Mouse (Mus musculus) frontal cortex, postnatal 36 days (tissue): ENCODE results near the gene Rgcc.
A peak's percentile ranks its signal among the peaks of the same experiment; 100 is the strongest.

Source experiments
- DNase-seq, 2 experiments: peaks; one replicate each; pipeline ENCODE4 v3.0.0; 2022; ENCODE audit warnings: low spot score in 2 of 2

The Rgcc gene

DNA sequence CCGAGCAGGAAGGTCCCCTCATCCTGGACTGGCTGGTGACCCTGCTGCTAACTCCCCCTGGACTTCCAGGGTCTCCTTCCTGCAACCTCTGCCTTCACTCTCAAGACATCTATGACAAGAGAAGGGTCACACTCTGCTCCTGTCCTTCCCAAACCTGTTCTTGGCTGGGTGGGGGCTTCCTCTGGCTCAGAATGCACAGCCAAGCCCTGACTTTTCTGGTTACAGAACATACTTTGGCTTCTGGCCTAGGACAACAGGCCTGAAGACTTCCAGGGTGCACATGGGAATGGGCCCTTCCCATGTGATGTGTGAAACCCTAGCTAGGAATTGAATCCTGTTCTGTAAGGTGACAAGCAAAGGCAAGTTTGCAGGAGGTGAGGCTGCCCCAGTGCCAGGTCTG is 22.0 kb downstream of the Rgcc start:
- DNase-seq = no peak

DNA sequence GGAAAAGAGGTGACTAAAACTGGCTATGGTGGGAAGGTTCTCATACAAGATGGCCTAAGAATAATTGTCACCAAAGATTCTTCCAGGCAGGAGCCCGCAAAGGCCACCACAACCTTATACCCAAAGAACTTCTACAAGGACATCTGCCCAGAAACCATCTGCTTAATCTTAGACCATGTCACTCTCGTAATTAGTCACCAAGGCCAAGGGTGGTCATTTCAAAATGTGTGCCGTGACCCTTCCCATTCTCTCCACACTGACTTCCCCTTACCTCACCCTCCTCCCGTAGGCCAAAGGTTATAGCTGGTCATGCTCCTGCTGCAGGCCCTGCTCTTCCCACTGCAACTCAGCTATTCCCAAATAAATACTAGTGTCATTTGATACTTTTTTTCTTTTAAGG is 22.5 kb downstream of the Rgcc start:
- DNase-seq = no peak

DNA sequence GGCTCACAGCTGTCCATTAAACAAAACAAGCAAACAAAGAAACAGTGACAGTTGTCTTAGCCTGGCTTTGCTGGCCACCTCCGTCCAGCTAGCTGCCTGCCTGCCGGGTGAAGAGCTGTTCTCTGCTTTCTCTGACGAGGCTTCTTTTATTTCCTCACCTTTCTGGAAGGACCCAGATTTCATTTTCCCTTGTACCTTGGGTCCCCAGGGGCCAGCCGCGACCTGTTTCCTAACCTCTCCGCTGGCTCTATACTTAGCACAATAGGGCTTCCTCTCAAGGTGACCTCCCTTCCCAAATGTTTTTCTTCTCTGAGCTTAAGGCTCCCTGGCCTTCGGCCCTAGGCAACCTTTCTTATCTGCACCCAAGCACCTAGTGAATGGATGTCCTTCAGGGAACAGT is 23.5 kb downstream of the Rgcc start:
- no peak for DNase-seq

DNA sequence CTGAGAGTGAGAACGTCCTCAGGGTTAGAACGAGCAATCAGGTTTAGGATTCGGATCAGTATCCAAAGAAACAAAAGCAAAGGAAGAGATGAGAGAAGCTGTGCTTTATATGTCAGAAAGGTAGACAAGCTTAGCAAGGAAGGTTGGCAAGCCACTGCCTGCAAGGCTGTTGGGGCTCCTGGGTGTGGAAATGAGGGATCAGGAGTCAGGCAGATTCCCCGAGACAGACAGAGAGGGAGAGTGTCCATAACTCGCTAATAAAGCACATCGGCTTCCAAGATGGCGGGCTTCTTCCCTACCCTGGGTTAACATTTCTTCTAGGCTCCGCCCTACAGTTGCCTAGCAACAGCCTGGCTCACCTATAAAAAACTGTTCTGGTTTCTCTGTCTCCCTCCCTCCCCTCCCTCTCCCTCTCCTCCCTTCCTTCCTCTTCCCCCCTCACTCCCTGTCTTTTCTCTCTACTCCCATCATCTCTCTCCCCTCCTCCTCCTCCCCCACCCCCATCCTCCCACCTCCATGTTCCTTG is 25.5 kb downstream of the Rgcc start:
- DNase-seq = no peak

DNA sequence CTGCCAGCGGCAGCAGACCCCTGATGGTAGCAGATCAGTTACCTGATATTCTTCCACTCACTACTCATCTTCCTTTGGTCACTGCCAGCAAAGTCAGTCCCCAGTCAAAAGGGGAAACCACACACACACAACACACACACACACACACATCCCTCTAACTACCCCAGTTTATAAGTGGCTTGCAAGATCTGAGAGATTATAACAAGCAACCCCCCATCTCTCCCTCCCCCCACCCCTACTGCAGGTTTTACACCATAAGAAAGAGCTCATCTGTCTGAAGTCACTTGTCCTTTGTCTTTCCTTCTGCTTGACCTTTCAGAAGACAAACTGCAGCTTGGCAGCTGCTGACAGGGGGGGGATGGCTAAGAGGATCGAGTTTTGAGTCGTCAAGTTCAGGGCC is 26.0 kb downstream of the Rgcc start:
- DNase-seq = no peak

DNA sequence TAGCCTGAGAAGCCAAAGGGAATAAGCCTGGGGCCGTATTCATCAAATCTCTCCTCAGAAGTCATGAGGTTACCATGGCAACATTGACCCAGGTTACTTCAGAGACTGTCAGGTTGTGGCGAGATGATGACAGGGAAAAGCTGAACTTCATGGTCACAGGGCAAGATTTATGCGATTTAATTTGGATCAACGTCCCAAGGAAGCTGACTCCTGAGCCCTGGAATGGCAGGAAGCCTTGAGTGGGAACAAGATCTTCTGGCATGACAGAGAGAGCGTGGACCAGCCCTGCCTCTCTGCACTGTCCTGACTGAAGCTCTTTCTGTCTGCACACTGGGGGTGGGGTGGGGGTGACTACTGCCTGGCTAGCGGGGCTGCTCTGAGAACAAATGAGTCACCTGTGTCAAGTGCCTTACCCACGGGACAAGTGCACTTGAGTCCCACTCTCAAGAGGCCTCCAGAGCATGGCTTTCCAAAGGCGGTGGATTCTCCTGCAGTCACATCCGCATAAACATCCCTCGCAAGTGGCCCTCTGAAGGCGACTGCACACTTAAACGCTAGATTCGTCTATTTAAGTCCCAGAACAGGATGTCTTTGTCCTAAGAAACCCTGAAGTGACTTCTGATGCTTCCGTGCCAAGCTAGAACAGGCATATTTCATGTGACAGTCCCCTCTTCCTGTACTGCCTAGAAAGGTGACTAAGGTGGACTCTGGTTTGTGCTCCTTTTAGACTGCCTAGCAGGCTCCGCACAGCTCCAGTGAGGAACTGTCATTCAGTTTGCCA is 27.6 kb downstream of the Rgcc start:
- DNase-seq = no peak

DNA sequence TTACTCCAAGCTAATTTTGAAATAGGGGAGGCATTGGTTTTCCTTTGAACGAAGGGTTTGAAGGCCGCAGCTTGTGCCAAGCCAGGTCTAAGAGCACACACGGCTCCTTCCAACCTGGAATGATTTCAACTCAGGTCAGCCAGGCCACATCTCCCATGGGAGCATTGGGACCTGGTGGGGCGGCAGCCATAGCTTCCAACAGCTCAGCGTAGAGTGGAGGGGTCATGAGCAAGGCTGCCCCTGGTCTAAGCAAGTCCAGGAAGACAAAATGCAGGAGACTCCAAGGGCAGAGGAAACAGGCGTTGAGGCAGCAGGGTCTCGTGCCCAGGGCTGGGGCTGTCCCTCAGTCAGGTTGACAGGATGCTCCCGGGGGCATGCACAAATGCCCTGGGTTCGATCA is 28.5 kb downstream of the Rgcc start:
- no peak for DNase-seq

DNA sequence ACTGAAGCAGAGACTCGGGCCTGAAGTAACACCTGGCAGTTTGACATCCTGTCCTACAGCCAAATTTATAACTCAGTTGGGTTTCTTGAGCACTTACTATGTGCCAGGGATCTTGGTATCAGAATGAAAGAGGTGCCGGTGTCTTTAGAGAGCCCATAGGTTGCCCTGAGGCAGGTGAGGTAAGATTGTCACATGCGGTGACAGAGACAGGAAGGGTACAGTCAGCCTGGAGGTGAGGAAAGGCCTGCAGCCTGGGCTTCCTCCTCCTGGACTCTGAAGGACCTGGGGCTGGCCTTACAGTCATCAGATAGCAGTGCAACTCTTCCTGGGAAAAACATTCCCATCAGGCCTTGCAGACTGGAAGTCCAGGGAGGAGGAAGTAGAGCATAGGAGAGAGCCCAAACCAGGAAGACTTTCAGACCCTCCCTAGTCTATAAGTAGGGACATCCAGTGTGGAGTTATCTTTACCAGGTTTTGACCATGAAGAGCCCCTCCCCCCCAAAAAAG is 29.2 kb downstream of the Rgcc start:
- DNase-seq = no peak

DNA sequence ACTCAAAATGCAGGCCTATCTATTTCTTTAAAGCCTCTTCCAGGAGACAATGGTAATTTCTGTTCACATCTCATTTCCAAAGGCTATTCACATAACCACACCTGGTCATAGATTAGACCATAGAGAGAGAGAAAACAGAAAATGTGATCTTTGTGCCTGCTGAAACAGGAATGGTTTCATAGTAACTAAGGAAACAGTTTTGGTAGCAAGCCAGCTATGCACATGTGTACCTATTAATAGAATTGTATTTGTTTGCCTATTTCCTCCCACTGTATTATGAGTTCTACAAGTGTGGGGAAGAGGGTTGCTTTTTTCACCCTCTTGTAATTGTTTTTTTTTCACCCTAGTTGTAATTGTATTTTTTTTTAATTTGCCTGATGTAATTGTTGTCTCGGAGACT is 31.9 kb downstream of the Rgcc start:
- no peak for DNase-seq

DNA sequence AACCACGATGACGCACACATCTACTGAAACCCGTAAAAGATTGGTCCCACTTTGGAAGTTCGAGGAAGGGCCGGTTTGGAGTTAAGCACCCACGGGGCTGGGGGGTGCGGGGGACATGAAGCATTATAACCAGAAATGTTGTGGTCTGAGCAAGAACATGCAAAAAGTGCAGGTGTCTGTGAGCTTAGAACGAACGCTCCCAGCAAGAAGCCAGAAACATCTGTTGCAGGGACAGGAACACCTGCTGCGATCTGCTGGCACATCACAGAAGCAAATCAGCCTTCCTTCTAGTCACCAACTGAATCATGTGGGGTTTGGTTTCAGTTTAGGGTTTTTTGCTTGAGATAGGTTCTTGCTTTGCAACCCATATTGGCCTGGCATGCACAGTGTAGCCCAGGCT is 33.6 kb downstream of the Rgcc start:
- DNase-seq = no peak

DNA sequence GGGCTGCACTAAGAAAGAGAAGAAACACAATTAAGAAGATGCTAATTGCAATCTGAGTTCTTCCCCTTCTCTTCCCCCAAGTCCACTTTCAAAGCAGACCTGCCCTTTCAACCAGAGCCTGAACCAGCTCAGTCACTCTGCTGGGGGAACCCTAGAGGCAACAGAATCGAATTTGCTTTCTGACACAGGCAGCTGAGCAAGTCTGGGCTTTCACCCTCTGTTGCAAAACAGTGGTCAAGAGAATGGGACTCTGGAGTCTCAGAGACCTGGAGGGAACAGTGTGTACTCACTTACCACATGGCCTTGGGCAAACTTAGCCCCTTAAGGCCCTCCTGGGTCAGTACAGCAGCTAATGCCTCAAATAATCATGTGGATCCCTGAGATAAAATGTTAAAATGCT is 34.1 kb downstream of the Rgcc start:
- DNase-seq = no peak

DNA sequence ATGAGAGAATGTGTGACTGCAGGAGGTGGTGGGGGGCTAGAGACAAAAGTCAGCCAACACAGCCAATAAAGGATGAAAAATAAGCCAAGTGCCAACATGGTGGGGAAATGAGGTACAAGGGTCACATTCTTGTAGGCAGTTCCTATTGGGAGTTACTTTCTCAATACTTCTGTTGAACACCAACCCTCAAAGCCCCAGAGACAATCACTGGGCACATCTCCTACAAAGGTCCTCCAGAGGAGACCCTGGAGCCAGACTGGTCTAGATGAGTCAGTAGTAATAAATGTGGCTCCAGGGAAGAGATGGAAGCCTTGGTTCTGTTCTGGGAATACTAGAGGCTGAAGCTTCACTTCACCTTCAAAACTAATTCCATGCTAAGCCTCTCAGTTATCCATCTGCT is 35.0 kb downstream of the Rgcc start:
- DNase-seq = no peak

DNA sequence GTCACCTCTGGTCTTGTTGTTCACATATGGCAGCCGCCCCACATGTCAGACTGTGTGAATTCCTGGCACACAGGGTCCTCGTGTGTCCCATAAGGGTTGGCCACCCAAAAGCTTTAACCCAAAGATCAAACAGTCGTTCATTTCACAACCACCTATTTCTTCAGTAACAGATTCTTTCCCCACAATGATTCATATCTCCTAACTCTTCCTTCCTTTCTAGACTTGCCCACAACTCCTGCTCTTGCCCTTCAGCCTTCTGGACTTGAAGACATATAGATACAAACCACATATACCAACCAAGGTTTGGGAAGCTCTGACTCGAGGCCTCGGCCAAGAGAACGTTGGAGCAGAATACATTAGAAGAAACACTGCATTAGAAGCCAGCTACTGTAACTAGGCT is 35.7 kb downstream of the Rgcc start:
- DNase-seq = no peak

DNA sequence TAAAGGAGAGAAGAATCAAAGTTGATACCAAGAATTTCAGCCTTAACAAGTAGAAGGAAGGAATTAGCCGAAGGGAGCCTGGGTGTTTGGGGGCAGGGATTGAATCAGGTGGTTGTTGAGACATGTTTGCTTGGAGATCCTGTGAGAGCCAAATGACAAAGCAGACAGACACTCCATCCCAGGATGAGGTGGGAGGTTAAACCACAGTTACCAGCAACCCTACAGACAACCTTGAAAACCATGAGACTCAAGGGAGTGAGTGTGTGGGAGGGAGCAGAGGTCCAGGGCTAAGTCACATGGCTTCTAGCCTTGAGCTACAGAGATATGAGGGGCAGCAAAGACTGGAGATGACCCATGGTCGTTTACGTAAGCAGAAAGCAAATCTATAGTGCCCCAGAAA is 38.1 kb downstream of the Rgcc start:
- DNase-seq = no peak

DNA sequence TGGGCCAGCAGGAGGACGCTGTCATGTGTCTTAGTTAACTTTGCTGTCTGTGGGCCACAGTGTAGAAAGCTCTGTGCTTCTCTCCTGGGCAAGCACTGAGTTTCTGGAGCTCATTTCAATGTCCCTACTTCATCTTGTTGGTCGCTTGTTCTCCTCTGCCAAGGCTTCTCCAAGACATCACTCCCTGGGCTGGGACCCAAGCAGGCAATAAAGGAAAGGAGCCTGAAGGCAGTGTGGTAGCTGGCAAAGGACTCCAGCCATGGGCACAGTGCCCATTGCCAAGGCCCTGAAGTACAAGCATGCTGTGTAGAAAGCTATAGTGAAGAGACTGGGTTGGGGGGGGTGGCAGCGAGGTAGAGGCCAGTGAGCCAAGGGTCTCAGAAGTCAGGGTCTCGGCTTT is 38.8 kb downstream of the Rgcc start:
- peak; percentile 21 to 23 for DNase-seq

DNA sequence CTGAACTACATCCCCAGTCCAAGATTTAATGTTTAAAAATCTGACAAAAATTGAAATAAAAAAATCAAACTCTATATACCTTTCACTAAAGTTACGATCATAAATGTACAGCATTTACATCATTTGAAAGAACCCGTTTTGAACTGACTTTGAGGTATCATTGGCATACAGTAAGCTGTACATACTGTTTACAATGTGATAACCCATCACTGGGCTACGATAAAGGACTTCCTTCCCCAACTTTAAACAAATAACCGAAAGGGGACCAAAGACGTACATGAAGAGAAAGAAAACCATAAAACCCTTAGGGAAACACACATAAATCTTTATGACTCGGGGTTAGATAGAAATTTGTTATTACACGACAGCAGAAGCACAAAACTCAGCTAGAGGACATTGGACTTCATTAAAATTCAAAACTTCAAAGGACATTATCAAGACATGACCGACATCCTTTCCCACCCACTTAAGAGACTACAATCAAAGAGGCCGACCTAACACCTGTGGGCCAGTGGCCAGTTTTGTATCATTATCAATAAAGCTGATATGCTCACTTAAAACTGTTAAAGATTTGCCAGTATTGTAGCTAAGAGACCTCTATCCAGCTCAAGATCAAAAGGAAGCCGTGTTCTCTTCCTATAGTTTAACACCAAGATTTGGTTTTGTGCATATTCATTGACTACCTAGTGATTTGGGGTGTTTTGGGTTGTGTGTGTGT is 42.2 kb downstream of the Rgcc start:
- no peak for DNase-seq

DNA sequence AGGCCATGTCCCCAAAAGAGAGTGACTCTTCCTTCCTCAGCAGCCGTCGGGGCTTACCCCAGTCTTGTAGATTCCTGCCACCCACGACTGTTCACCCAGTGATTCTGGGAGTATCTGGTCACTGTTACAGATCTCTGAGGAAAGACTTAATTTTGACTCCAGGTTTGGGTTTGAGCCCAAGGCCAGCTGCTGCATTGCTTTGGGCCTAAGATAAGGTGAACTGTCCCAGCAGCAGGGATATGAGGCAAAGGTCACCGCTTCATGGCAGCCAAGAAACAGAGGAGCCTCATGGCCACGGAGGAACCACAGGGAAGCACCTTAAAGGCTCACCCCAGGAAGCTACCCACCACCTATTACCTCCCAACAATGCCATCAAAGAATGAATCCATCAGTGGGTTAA is 44.8 kb downstream of the Rgcc start:
- no peak for DNase-seq

DNA sequence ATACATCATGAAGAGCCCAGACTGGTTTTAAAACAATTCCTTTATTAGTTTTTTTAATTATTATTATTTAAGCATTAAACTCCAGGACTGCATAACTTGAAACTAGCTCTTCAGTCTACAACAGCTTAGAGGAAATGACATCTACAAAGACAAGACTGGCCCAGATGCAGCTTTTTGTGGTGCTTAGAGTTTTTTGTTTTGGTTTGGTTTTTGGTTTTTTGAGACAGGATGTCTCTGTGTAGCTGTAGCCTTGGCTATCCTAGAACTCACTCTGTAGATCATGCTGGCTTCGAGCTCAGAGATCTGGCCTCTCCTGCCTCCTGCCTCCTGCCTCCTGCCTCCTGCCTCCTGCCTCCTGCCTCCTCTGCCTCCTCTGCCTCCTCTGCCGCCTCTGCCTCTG is 45.7 kb downstream of the Rgcc start:
- DNase-seq = no peak

DNA sequence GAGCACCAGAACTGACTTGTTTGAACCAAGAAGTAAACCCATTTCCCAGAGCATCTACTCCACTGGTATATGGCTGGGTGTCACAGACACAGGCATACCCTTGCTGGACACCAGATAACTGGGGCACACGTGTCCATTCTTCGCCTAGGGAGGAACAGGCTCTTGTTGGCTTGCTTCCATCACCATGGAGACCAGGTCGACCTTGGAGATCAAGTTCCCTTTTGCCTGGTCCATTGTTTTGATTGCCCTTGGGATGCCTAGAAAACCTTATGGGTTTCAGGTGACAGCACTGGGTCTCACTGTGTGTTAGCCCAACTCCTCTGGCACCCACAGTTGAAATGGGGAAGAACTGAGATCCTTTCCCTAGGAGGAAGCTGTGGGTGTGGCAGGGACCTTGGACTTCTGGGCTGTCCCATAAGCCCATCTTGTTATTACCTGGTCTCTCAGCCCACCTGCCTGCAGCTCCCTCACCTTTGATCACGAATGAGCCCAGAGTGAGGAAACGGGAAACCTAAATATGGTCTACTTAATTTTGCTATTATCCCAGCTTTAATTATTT is 49.6 kb downstream of the Rgcc start:
- DNase-seq = no peak

DNA sequence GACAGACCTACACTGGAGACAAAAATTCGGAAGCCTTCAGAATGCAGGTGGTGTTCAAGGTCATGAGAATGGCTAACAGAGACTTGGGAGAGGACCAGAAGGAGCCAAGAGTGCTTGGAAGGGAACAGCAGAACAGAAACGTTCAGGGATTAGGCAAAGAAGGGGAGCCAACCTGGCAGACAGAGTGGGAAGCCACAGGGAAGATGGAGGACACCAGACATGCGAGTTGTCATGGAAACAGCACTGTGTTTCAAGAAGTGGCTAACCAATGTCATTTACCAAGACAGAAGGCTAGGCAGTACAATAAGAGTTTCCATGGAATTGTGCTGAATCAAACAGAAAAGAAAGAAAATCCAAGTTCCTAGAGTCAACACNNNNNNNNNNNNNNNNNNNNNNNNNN is 56.9 kb downstream of the Rgcc start:
- no peak for DNase-seq

DNA sequence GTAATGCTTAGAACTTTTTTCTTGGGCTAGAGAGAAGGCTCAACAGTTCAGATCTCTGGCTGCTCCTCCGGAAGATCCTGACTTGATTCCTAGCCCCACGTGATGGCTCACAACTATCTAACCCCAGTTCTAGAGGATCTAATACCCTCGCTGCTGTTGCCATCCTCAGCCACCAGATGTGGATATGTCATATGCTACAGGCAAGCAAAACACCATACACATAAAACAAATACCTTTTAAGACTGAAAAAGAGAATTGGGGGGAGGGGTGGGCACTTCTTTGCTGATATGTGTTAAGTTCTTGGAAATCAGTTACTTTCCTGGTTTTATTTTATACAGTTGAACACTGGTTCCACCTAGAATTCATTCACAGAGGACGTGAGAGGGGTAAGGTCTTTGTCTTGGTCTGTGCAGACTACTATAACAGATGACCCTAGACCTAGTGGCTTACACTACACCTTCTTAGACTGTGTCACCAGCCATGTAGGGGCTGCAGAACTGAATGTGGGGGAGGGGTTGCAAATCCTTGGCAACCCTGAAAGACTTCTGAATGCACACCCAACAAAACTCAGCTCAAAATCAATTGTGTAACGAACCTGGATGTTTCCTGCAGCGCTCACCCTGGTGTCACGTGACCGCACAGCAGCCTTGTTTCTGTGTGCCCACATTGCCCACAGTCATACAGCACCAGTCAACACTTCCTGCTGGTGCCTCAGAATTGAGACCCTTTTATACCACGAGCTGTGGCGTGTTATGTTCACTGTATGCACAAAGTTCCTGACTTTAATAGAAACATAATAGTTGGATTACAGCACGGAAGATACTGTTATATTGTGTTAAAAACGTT is 58.2 kb downstream of the Rgcc start:
- DNase-seq = no peak

DNA sequence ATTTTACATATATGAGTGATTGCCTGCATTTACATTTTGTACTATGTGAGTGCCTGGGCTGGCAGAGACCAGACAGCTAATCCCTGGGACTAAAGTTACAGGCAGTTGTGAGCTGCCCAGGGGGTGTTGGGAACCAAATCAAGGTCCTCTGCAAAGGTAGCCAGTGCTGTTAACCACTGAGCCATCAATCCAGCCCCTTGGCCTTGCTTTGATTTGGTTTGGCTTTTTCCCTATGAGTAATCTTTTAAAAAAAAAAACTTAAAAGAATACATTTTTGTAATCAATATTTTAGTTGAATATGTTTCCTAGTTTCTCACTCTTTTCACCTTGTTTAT is 59.1 kb downstream of the Rgcc start:
- no peak for DNase-seq
